Mouse (Mus musculus): Measurements from ENCODE around the gene Slc37a1.

GRCm38 (mm10) chr17:31349388-31349787 lies 62.8 kb downstream of the Slc37a1 start:
- TF ChIP-seq CTCF (conservative IDR thresholded peaks at IDR 0.05 in 1 of 2, IDR thresholded peaks at IDR 0.05 in 1 of 2; ENCODE audit: low read depth in 2 of 2, low read length in 2 of 2), result no peak
- no peak for TF ChIP-seq POLR2A (IDR thresholded peaks at IDR 0.05; ENCODE audit: low read depth, low read length)
- no peak for TF ChIP-seq HCFC1 (IDR thresholded peaks at IDR 0.05; ENCODE audit: low read depth, low read length)
- no peak for TF ChIP-seq EP300 (IDR thresholded peaks at IDR 0.05; ENCODE audit: low read length)
- TF ChIP-seq RCOR1 (conservative IDR thresholded peaks at IDR 0.05; ENCODE audit: low read depth, low read length), result no peak
- TF ChIP-seq ELF1 (IDR thresholded peaks at IDR 0.05; ENCODE audit: low read depth, low read length), result no peak
- TF ChIP-seq MAX (IDR thresholded peaks at IDR 0.05; ENCODE audit: low read length), result no peak
- TF ChIP-seq ZC3H11A (IDR thresholded peaks at IDR 0.05; ENCODE audit: low read depth, low read length), result no peak
- no peak for TF ChIP-seq KAT2A (IDR thresholded peaks at IDR 0.05; ENCODE audit: insufficient replicate concordance, low read length)
